ENCODE assay signal across 8 mouse cellular contexts in the genomic region with DNA sequence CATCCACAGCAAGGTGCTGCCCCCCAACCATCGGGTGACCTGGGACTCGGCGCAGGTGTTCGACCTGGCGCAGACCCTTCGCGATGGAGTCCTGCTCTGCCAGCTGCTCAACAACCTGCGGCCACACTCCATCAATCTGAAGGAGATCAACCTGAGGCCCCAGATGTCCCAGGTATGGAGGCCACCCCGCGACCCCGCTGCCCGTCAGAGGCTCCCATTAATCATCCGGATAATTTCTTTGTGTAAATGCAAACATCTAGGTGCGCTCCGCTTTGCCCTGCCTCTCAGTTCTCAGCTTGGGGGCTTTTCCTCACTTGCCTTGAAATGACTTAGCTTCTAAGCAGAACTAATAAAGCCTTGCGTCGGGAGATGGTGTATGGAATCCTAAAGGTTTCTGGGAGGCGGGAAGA. TPM values are rescaled to one million over a fixed set of nuclear protein-coding genes. Genes with fewer than 3 reads are reported as not detected.
DNase-seq lines count a peak whose midpoint lies in the region; ATAC-seq and TF ChIP-seq lines count a peak whose summit lies in the region.

No protein-coding gene starts in this region.

- TF ChIP-seq CTCF in cerebellum, adult 2 months (IDR thresholded peaks at IDR 0.05; ENCODE audit: borderline replicate concordance, insufficient read depth, low read depth, low read length), result no peak
- TF ChIP-seq CTCF in spleen, adult 2 months (IDR thresholded peaks at IDR 0.05; ENCODE audit: extremely low read depth, insufficient read depth, insufficient read length, insufficient replicate concordance), result no peak

- H3K36me3 ChIP-seq in spleen, adult 2 months (ENCODE audit: control insufficient read depth, insufficient read depth, low read length), result no peaks in the 10 kb centered on the region
- no peaks in the 10 kb centered on the region for H3K36me3 ChIP-seq in limb, embryonic 15.5 days

- ATAC-seq in limb, embryonic 15.5 days (ENCODE audit: insufficient number of reproducible peaks, low FRiP score, low TSS enrichment, low read depth), result no peak
- peak; percentile 2; the same call in 1 of the 2 replicates for ATAC-seq in neutrophil, adult 5-6 weeks (ENCODE audit: extremely low read depth, insufficient number of reproducible peaks, low FRiP score, poor library complexity, severe bottlenecking)

- no peak for TF ChIP-seq POLR2A in cerebellum, adult 2 months (IDR thresholded peaks at IDR 0.05; ENCODE audit: borderline replicate concordance, insufficient read depth, low read length)
- no peak for TF ChIP-seq POLR2A in spleen, adult 2 months (IDR thresholded peaks at IDR 0.05; ENCODE audit: low read depth, low read length)

- peak overlapping the region; percentile 91 for H3K4me2 ChIP-seq in limb, embryonic 15.5 days

- WGBS in cerebellum, adult 2 months, result 1% methylated on average over 18 of the region's 18 CpGs
- under 1% methylated on average over 18 of the region's 18 CpGs for WGBS in spleen, adult 2 months
- WGBS in limb, embryonic 15.5 days, result under 1% methylated on average over 18 of the region's 18 CpGs

- peak in 1 of 2 experiments; percentile 16 for DNase-seq in cerebellum, adult 2 months
- no peak for DNase-seq in cerebellum, adult 8-10 months
- no peak for DNase-seq in spleen, adult 2 months (ENCODE audit: low read depth in 1 of 2, low spot score in 2 of 2)
- DNase-seq in spleen, adult 12 weeks (ENCODE audit: low spot score), result no peak
- no peak for DNase-seq in gastrocnemius, postnatal 36 days
- no peak for DNase-seq in thymus, postnatal 0 days (ENCODE audit: low spot score)

- H3K27me3 ChIP-seq in cerebellum, adult 2 months (ENCODE audit: control insufficient read depth, insufficient read depth, low read length), result no peaks in the 10 kb centered on the region; the same call in 1 of the 2 replicates
- H3K27me3 ChIP-seq in spleen, adult 2 months (ENCODE audit: control insufficient read depth, insufficient read depth, low read length), result no peaks in the 10 kb centered on the region
- 0 out of 2 replicates have a peak, but pooled peaks cover 4% of the 10 kb centered on the region for H3K27me3 ChIP-seq in limb, embryonic 15.5 days

- H3K9me3 ChIP-seq in limb, embryonic 15.5 days, result no peaks in the 10 kb centered on the region

- peak overlapping the region; percentile 47 for H3K4me3 ChIP-seq in cerebellum, adult 2 months (replicated peaks; ENCODE audit: insufficient read depth, low read depth, low read length)
- H3K4me3 ChIP-seq in spleen, adult 2 months (ENCODE audit: extremely low read depth, insufficient read depth, insufficient read length), result peak overlapping the region; percentile 81
- peak overlapping the region; percentile 70 for H3K4me3 ChIP-seq in limb, embryonic 15.5 days

- H3K4me1 ChIP-seq in cerebellum, adult 2 months (ENCODE audit: control insufficient read depth, insufficient read depth, low read length), result peaks cover 3% of the 10 kb centered on the region; the same call in 1 of the 2 replicates
- peaks cover 3% of the 10 kb centered on the region for H3K4me1 ChIP-seq in spleen, adult 2 months (ENCODE audit: control insufficient read depth, insufficient read depth, insufficient read length)
- H3K4me1 ChIP-seq in limb, embryonic 15.5 days, result peaks cover 16% of the 10 kb centered on the region

- intact Hi-C loops in gastrocnemius, postnatal 36 days (cut with DNase I), result no loop called here

- H3K9ac ChIP-seq in limb, embryonic 15.5 days, result peak overlapping the region; percentile 60

- H3K27ac ChIP-seq in cerebellum, adult 2 months (ENCODE audit: insufficient read depth, low read length), result peak overlapping the region; percentile 47; the same call in 1 of the 2 replicates
- H3K27ac ChIP-seq in spleen, adult 2 months (ENCODE audit: insufficient read depth, low read length), result peak overlapping the region; percentile 72
- H3K27ac ChIP-seq in limb, embryonic 15.5 days, result peak overlapping the region; percentile 85

RNA-seq across cellular contexts. Expression of gene Vav3, which starts 0.6 kb away (rescaled TPM):
- polyA plus RNA-seq in cerebellum, adult 2 months (2012; rRNA removed), result 8.8 TPM in 2 replicates
- polyA plus RNA-seq in spleen, adult 2 months (2012; rRNA removed), result 1.7 and 2.5 TPM in 2 replicates
- polyA plus RNA-seq in limb, embryonic 15.5 days (2015; fragmentation: Nextera tagmentation; extraction: Ambion mirVana), result 30.0 and 31.3 TPM in 2 replicates
- 44.2 and 54.9 TPM in 2 replicates for total RNA-seq in neutrophil, adult 5-6 weeks (2017)
- 1 to 10 TPM; 1.3 to 1.6 TPM for total RNA-seq in gastrocnemius, postnatal 36 days (2021)
- 5.9 and 7.4 TPM in 2 replicates for polyA plus RNA-seq in thymus, postnatal 0 days (2015; fragmentation: Nextera tagmentation; extraction: Ambion mirVana)
